17 mouse cellular contexts compared by ENCODE assay signal in the genomic region with DNA sequence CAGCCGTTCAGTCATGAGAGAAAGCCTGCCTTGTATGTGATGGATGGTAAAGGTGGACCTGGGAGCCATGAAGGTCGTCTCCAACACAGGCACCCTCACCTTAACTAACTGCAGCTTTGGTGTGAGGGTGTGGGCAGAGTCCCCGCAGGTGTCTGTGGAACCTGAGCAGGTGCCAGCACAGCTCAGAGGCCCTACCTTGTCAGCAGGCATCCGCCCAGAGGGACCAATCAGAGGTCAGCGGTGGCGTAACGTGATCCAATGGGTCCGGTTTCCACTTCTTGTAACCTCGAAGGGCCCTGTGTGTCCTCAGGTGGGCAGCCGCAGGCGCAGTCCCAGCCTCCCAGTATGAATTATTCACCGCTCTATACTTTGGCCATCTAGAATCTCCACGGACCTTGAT. TPM values are rescaled to one million over a fixed set of nuclear protein-coding genes. Genes with fewer than 3 reads are reported as not detected.
DNase-seq lines count a peak whose midpoint lies in the region; ATAC-seq and TF ChIP-seq lines count a peak whose summit lies in the region.
"Had no signal": no experiment of that assay in that cellular context is flagged by ENCODE, and none has a peak within 500 bp of the region (broad histone marks: within the 10 kb centered on the region; RNA-seq: fewer than 3 reads in every experiment).

A gene (plus strand): TSS at position 293 of the 400 bp plus-strand sequence.

- no peak for TF ChIP-seq CTCF in E14TG2a.4 (conservative IDR thresholded peaks at IDR 0.05; ENCODE audit: low read length)

- H3K9me3 ChIP-seq in kidney, embryonic 16.5 days (ENCODE audit: low read length), result no peaks in the 10 kb centered on the region
- H3K9me3 ChIP-seq in E14TG2a.4 (ENCODE audit: low read length), result no peaks in the 10 kb centered on the region
- H3K9me3 ChIP-seq in embryonic facial prominence, embryonic 10.5 days, result no peaks in the 10 kb centered on the region
- H3K9me3 ChIP-seq in forebrain, embryonic 16.5 days (ENCODE audit: control insufficient read depth, low read length), result no peaks in the 10 kb centered on the region
- H3K9me3 ChIP-seq: G1E; hindbrain, embryonic 12.5 days; intestine, embryonic 15.5 days; neural tube, embryonic 12.5 days had no signal

- H3K27me3 ChIP-seq in kidney, embryonic 16.5 days (ENCODE audit: insufficient read depth, low read length), result no peaks in the 10 kb centered on the region
- peaks cover 19% of the 10 kb centered on the region for H3K27me3 ChIP-seq in E14TG2a.4 (ENCODE audit: insufficient read depth, low read length)
- peaks cover 29% of the 10 kb centered on the region; the same call in 1 of the 2 replicates for H3K27me3 ChIP-seq in embryonic facial prominence, embryonic 10.5 days (replicated peaks; ENCODE audit: low read depth, poor library complexity, severe bottlenecking)
- no peaks in the 10 kb centered on the region for H3K27me3 ChIP-seq in forebrain, embryonic 16.5 days (replicated peaks; ENCODE audit: control insufficient read depth, insufficient read depth, low read length)

- WGBS in kidney, embryonic 16.5 days, result 28% methylated on average over 13 of the region's 13 CpGs
- 36% methylated on average over 13 of the region's 13 CpGs for WGBS in embryonic facial prominence, embryonic 10.5 days
- WGBS in forebrain, embryonic 16.5 days, result 57% methylated on average over 13 of the region's 13 CpGs

- DNase-seq in kidney, postnatal 25 days, result no peak
- DNase-seq in embryonic facial prominence, embryonic 10.5 days (ENCODE audit: low spot score), result peak; percentile 32
- DNase-seq in urinary bladder, adult 2 months (ENCODE audit: low spot score), result no peak
- no peak for DNase-seq in frontal cortex, adult 2 months (ENCODE audit: extremely low spot score in 1 of 2, low spot score in 1 of 2)
- DNase-seq: cerebellum, adult 8-10 months; gastrocnemius, postnatal 36 days; heart, postnatal 10 days; liver; right cerebral cortex, postnatal 4 days; thymus, postnatal 4 days had no signal

- peak within 1 kb of the TSS; percentile 24 for H3K4me2 ChIP-seq in kidney, embryonic 16.5 days (replicated peaks; ENCODE audit: low read depth, low read length)
- H3K4me2 ChIP-seq in forebrain, embryonic 16.5 days (ENCODE audit: low read length), result no peak within 1 kb of the TSS
- H3K4me2 ChIP-seq: hindbrain, embryonic 12.5 days; intestine, embryonic 15.5 days; neural tube, embryonic 12.5 days had no signal

- H3K4me3 ChIP-seq in kidney, embryonic 16.5 days (ENCODE audit: low read length), result no peak within 1 kb of the TSS
- H3K4me3 ChIP-seq in E14TG2a.4 (replicated peaks; ENCODE audit: low read length), result peak within 1 kb of the TSS; percentile 65
- peak within 1 kb of the TSS; percentile 23; the same call in 1 of the 2 replicates for H3K4me3 ChIP-seq in embryonic facial prominence, embryonic 10.5 days
- H3K4me3 ChIP-seq in forebrain, embryonic 16.5 days (replicated peaks; ENCODE audit: low read length), result no peak within 1 kb of the TSS
- H3K4me3 ChIP-seq: hindbrain, embryonic 12.5 days; intestine, embryonic 15.5 days; neural tube, embryonic 12.5 days had no signal

- no peaks in the 10 kb centered on the region for H3K36me3 ChIP-seq in kidney, embryonic 16.5 days (ENCODE audit: insufficient read depth, low read length)
- H3K36me3 ChIP-seq in E14TG2a.4 (ENCODE audit: insufficient read depth, low read length), result no peaks in the 10 kb centered on the region
- no peaks in the 10 kb centered on the region for H3K36me3 ChIP-seq in embryonic facial prominence, embryonic 10.5 days (replicated peaks)
- H3K36me3 ChIP-seq in forebrain, embryonic 16.5 days (ENCODE audit: control insufficient read depth, insufficient read depth), result no peaks in the 10 kb centered on the region
- H3K36me3 ChIP-seq: G1E; hindbrain, embryonic 12.5 days; intestine, embryonic 15.5 days; neural tube, embryonic 12.5 days had no signal

- no peak within 1 kb of the TSS for H3K9ac ChIP-seq in kidney, embryonic 16.5 days (replicated peaks; ENCODE audit: low read length)
- H3K9ac ChIP-seq in forebrain, embryonic 16.5 days (replicated peaks; ENCODE audit: low read depth, low read length), result 0 out of 2 replicates have a peak within 1 kb of the TSS, but pooled peaks have one; percentile 2
- H3K9ac ChIP-seq: hindbrain, embryonic 12.5 days; intestine, embryonic 15.5 days; neural tube, embryonic 12.5 days had no signal

- ATAC-seq in kidney, embryonic 16.5 days (ENCODE audit: low FRiP score, low TSS enrichment), result peak; percentile 60
- no peak for ATAC-seq in forebrain, embryonic 16.5 days
- ATAC-seq: intestine, embryonic 15.5 days had no signal

- peaks cover 3% of the 10 kb centered on the region; the same call in 1 of the 2 replicates for H3K4me1 ChIP-seq in kidney, embryonic 16.5 days (ENCODE audit: insufficient read depth, low read length)
- H3K4me1 ChIP-seq in E14TG2a.4 (replicated peaks; ENCODE audit: low read depth, low read length), result peaks cover 44% of the 10 kb centered on the region
- peaks cover 40% of the 10 kb centered on the region for H3K4me1 ChIP-seq in embryonic facial prominence, embryonic 10.5 days
- peaks cover 13% of the 10 kb centered on the region for H3K4me1 ChIP-seq in forebrain, embryonic 16.5 days (replicated peaks; ENCODE audit: control insufficient read depth, insufficient read depth, low read length)
- H3K4me1 ChIP-seq: intestine, embryonic 15.5 days had no signal

- H3K27ac ChIP-seq in kidney, embryonic 16.5 days (ENCODE audit: low read length), result peak within 1 kb of the TSS; percentile 70
- H3K27ac ChIP-seq in embryonic facial prominence, embryonic 10.5 days (replicated peaks), result 0 out of 2 replicates have a peak within 1 kb of the TSS, but pooled peaks have one; percentile 51
- H3K27ac ChIP-seq in forebrain, embryonic 16.5 days (ENCODE audit: low read length), result no peak within 1 kb of the TSS
- H3K27ac ChIP-seq: hindbrain, embryonic 12.5 days; intestine, embryonic 15.5 days; neural tube, embryonic 12.5 days had no signal

RNA-seq across cellular contexts. Expression of the gene that starts here (rescaled TPM):
- 2.4 and 2.8 TPM in 2 replicates for polyA plus RNA-seq in kidney, embryonic 16.5 days (2015; fragmentation: Nextera tagmentation; extraction: Ambion mirVana)
- polyA plus RNA-seq in embryonic facial prominence, embryonic 10.5 days (2016; fragmentation: Nextera tagmentation; extraction: Ambion mirVana), result 0.94 and 1.2 TPM in 2 replicates
- polyA plus RNA-seq in forebrain, embryonic 16.5 days (2015; fragmentation: Nextera tagmentation; extraction: Ambion mirVana), result 0.65 and 0.91 TPM in 2 replicates
- polyA plus RNA-seq in urinary bladder, adult 2 months (2012; rRNA removed), result 2.8 and 3.1 TPM in 2 replicates
- polyA plus RNA-seq in frontal cortex, adult 2 months (2012; rRNA removed), result 2.2 and 2.4 TPM in 2 replicates
- polyA plus RNA-seq: G1E had no signal

Comparison
In these comparisons a context has a peak if more than half of its experiments do, and no peak if none do; other contexts are left out.
1. H3K4me3 ChIP-seq: peak in E14TG2a.4 (single experiment) and embryonic facial prominence, embryonic 10.5 days (single experiment); none in kidney, embryonic 16.5 days (single experiment) and forebrain, embryonic 16.5 days (single experiment).